Mouse (Mus musculus) ES-E14 (cell line): ENCODE data around the gene Actn1. TPM values are rescaled to one million over a fixed set of nuclear protein-coding genes. Genes with fewer than 3 reads are reported as not detected.

Experiments
- DNase-seq: peaks from one replicate; pipeline ENCODE4 v3.0.0-alpha.2; 2013; ENCODE audit warnings: low read depth, low spot score
- H3K27ac ChIP-seq: 2 replicates; pipeline ENCODE4 v1.5.1; 2012; ENCODE audit warnings: low read depth, mild to moderate bottlenecking, low read length, moderate library complexity, mixed read lengths; ENCODE audit not compliant: poor library complexity, insufficient read depth, severe bottlenecking
- H3K36me3 ChIP-seq: 2 replicates; pipeline ENCODE4 v1.6.1; 2012; ENCODE audit warnings: mild to moderate bottlenecking, low read length, moderate library complexity, mixed read lengths; ENCODE audit not compliant: control insufficient read depth, poor library complexity, insufficient read depth, severe bottlenecking
- H3K4me1 ChIP-seq, 2 experiments: fragments of 150-350 bp in 1 of 2; sonication (generic) in 1 of 2; 2 replicates each; pipeline ENCODE4 v1.6.1; 2012; ENCODE audit warnings: low read length in 2 of 2, mild to moderate bottlenecking in 1 of 2, mixed read lengths in 1 of 2; ENCODE audit not compliant: control insufficient read depth in 2 of 2, insufficient read depth in 2 of 2, poor library complexity in 1 of 2
- H3K4me3 ChIP-seq, 2 experiments: fragments of 150-350 bp in 1 of 2; sonication (generic) in 1 of 2; 2 replicates each; pipeline ENCODE4 v1.5.1; 2012; ENCODE audit warnings: low read length in 2 of 2, low read depth in 1 of 2, mild to moderate bottlenecking in 1 of 2, mixed read lengths in 1 of 2; ENCODE audit not compliant: insufficient read depth in 1 of 2, poor library complexity in 1 of 2, severe bottlenecking in 1 of 2
- H3K9ac ChIP-seq: 2 replicates; pipeline ENCODE4 v1.6.1; 2012; ENCODE audit warnings: low read depth, mild to moderate bottlenecking, low read length, mixed read lengths; ENCODE audit not compliant: poor library complexity, insufficient read depth, severe bottlenecking
- H3K9me3 ChIP-seq: fragments of 150-350 bp; sonication (generic); 2 replicates; pipeline ENCODE4 v1.6.1; 2012; ENCODE audit warnings: low read depth, mild to moderate bottlenecking, low read length; ENCODE audit not compliant: control insufficient read depth, insufficient read depth
- CHD2 ChIP-seq: IDR thresholded peaks from 2 replicates; pipeline ENCODE4 v1.6.1; 2014; ENCODE audit warnings: mild to moderate bottlenecking, low read depth, low read length, inconsistent platforms
- HCFC1 ChIP-seq: IDR thresholded peaks from 2 replicates; pipeline ENCODE4 v1.6.1; 2012; ENCODE audit warnings: low read length, inconsistent platforms, borderline replicate concordance; ENCODE audit not compliant: insufficient read depth
- MAFK ChIP-seq: IDR thresholded peaks from 2 replicates; pipeline ENCODE4 v1.6.1; 2014; ENCODE audit warnings: mild to moderate bottlenecking, low read depth, low read length, inconsistent platforms; ENCODE audit not compliant: insufficient read depth
- ZC3H11A ChIP-seq: IDR thresholded peaks from 2 replicates; pipeline ENCODE4 v1.6.1; 2012; ENCODE audit warnings: low read depth, mild to moderate bottlenecking, inconsistent platforms, low read length, borderline replicate concordance
- ZNF384 ChIP-seq: IDR thresholded peaks from 2 replicates; pipeline ENCODE4 v1.6.1; 2012; ENCODE audit warnings: low read depth, low read length, inconsistent platforms
- in situ Hi-C, 2 experiments: fragments of 600-800 bp; cut with MboI; formaldehyde crosslinking; loops; one replicate each; pipeline ENCODE4 v1.15.1; 2025; ENCODE audit warnings: low sequenced_read_pairs in 2 of 2, inconsistent platforms in 1 of 2; ENCODE audit not compliant: unreplicated experiment in 2 of 2
- total RNA-seq: library from RNA; depleted of rRNA; stranded (reverse); fragments of 300-350 nt; gene quantifications from 2 replicates; pipeline ENCODE4 v1.2.3, GENCODE M21; 2012

The Actn1 gene
- total RNA-seq, 1 experiment, result 255 TPM

DNA sequence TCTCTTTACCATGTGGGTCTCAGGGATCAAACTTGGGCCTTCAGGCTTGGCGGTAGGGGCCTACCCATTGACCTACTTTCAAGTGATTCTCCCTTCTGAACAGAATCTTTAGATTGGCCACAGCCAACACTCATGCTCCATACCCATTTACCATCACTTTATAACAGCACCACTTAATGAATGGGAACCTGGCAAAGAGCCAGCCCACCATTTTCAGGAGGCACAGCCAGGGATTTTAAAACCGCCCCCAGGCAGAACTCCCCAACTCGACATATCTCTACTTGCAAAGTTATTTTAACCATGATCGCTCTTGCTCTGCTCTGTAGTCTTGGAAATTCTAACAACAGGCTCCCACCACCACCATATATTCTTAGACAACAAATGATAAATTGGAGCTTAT is 93.5 kb downstream of the Actn1 start:
- peaks cover 27% of the 10 kb centered on the region for H3K36me3 ChIP-seq
- no peak overlapping the region for H3K4me3 ChIP-seq
- H3K9ac ChIP-seq, result no peak overlapping the region
- TF ChIP-seq CHD2 (no peak), MAFK (no peak), ZNF384 (no peak), ZC3H11A (no peak), HCFC1 (no peak)
- no peak for DNase-seq
- in situ Hi-C loops, result loop anchor here (25.0 kb wide), 1 partner anchor 446 kb away; no protein-coding TSS in a partner anchor
- peaks cover 0 to 3% of the 10 kb centered on the region in 2 experiments; a peak in 1 of 4 replicates for H3K4me1 ChIP-seq
- no peak overlapping the region for H3K27ac ChIP-seq
- H3K9me3 ChIP-seq, result no peaks in the 10 kb centered on the region

DNA sequence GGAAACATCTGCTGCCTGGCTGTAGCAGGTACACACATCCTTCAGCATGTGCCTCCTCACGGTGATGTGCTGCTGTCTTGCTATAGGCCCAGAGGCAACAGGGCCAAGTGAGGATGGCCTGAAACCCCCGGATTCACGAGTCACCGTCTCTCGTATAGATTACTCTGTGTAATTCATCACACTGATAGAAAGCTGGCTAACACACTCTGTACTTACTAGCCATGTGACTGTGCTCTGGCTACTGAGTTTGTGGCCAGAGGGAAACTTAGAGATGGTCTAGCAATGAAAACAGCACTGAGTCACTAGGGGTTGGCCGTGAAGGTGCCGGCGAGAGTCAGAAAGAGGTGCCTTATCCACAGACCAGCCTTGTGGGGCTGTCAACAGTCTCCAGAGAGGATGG is 95.6 kb downstream of the Actn1 start:
- peaks cover 8% of the 10 kb centered on the region; the same call in 1 of the 2 replicates for H3K36me3 ChIP-seq
- no peak for DNase-seq
- in situ Hi-C loops, result loop anchor here (25.0 kb wide), 1 partner anchor 448 kb away; no protein-coding TSS in a partner anchor

DNA sequence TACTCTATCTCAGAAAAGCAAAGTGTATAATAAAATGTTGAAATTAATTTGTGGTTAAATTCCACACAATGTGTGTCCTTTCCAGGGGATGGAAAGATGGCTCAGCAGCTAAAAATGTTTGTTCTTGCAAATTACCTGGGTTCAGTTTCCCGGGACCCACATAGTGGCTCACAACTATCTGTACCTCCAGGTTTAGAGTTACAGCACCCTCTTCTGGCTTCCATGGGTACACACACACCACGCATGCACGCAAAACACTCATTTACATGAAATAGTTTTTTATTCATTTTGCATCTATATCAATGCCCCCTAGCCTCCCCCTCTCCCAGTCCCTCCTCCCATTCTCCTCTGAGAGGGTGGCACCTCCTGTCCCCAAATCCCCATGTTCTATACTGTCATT is 97.7 kb downstream of the Actn1 start:
- in situ Hi-C loops, result loop anchor here (25.0 kb wide), 1 partner anchor 450 kb away; no protein-coding TSS in a partner anchor
- no peak overlapping the region for H3K9ac ChIP-seq
- peaks cover 0 to 4% of the 10 kb centered on the region in 2 experiments; a peak in 1 of 4 replicates for H3K4me1 ChIP-seq

More for the DNA sequence above, 95.6 kb downstream of the Actn1 start:
- TF ChIP-seq MAFK (no peak), ZNF384 (no peak), HCFC1 (no peak), ZC3H11A (no peak)
- peaks cover 0 to 4% of the 10 kb centered on the region in 2 experiments; a peak in 1 of 4 replicates for H3K4me1 ChIP-seq
- no peak overlapping the region for H3K9ac ChIP-seq
- no peak overlapping the region for H3K4me3 ChIP-seq
- H3K9me3 ChIP-seq, result no peaks in the 10 kb centered on the region
- no peak overlapping the region for H3K27ac ChIP-seq

DNA sequence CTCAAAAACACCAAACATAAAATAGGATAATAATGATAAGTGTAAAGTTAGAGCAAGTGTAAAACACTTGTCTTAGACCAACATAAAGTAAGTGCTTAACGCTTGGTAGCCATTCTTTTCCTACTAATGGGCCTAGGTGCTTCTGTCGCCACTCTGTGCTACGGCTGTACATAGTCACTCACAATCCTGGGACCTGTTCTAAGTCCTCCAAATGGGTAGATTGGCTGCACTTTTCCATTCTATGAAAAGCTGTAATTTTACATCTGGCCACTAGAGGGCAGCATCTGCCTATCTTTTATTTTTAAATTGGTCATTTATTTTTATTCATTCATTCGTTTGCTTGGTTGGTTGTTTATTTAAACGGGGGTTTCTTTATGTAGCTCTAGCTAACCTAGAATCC is 102.5 kb downstream of the Actn1 start:
- Histone ChIP-seq H3K4me1 (peaks cover 0 to 4% of the 10 kb centered on the region in 2 experiments; a peak in 1 of 4 replicates), H3K9me3 (no peaks in the 10 kb centered on the region), H3K36me3 (no peaks in the 10 kb centered on the region), H3K4me3 (no peak overlapping the region), H3K27ac (no peak overlapping the region), H3K9ac (no peak overlapping the region)
- TF ChIP-seq CHD2 (no peak), MAFK (no peak), ZC3H11A (peak; percentile 34; the same call in 1 of the 2 replicates)
- DNase-seq, result no peak
- in situ Hi-C loops, result loop anchor here (10.0 to 25.0 kb wide), 2 partner anchors 247 to 455 kb away; no protein-coding TSS in a partner anchor

More for the DNA sequence above, 97.7 kb downstream of the Actn1 start:
- Histone ChIP-seq H3K36me3 (peaks cover 7% of the 10 kb centered on the region; the same call in 1 of the 2 replicates), H3K27ac (no peak overlapping the region), H3K4me3 (no peak overlapping the region), H3K9me3 (no peaks in the 10 kb centered on the region)
- DNase-seq, result no peak
- TF ChIP-seq HCFC1 (no peak), CHD2 (no peak), ZC3H11A (no peak), MAFK (no peak)

DNA sequence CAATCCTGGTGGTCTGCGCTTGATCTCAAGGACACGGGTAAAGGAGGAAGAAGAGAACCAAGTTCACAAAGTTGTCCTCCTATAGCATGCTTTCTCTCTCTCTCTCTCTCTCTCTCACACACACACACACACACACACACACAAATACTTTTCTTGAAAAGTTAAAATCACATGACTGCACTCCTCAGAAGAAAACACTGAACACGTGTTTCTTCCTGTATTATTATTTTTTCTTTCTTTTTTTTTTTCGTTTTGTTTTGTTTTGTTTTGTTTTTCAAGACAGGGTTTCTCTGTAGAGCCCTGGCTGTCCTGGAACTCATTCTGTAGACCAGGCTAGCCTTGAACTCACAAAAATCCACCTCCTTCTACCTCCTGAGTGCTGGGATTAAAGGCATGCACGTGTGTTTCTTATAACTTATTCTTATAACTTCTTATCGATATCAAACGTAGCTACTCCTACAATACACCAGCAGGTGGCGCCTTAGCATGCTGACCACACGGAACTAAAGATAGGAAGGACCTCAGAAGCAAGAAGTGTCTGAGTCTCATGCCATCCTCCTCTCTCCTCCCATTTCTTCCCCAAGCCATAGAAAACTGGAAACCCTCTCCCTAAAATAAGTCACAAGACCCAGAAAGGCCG is 106.4 kb downstream of the Actn1 start:
- Histone ChIP-seq H3K9ac (no peak overlapping the region), H3K4me3 (no peak overlapping the region), H3K9me3 (no peaks in the 10 kb centered on the region), H3K27ac (no peak overlapping the region), H3K36me3 (no peaks in the 10 kb centered on the region), H3K4me1 (peaks cover 0 to 4% of the 10 kb centered on the region in 2 experiments; a peak in 2 of 4 replicates)
- no peak for TF ChIP-seq HCFC1
- no peak for TF ChIP-seq ZNF384
- no peak for TF ChIP-seq CHD2
- no peak; the same call in 1 of the 2 replicates for TF ChIP-seq ZC3H11A
- TF ChIP-seq MAFK, result no peak
- in situ Hi-C loops, result loop anchor here (10.0 to 25.0 kb wide), 2 partner anchors 251 to 458 kb away; no protein-coding TSS in a partner anchor
- peak; percentile 75 for DNase-seq
